Mouse (Mus musculus) hindbrain, embryonic 12.5 days (tissue): Measurements from ENCODE around the gene Zfp809. TPM values are rescaled to one million over a fixed set of nuclear protein-coding genes. Genes with fewer than 3 reads are reported as not detected.
"Not testable (repeated sequence)": the region's sequence is repeated elsewhere in the genome, so short reads cannot be mapped to it uniquely, and the experiment has no call there.

Experiments
- ATAC-seq: fragments of 200-750 bp; cut with Nextera tagmentation; 2 replicates; pipeline ENCODE4 v1.8.0; 2017; ENCODE audit warnings: moderate TSS enrichment; ENCODE audit not compliant: low FRiP score
- H3K27ac ChIP-seq: fragments of 300-500 bp; sonication (generic); 2 replicates; pipeline ENCODE4 v1.5.1; 2016; ENCODE audit warnings: mild to moderate bottlenecking
- H3K27me3 ChIP-seq: fragments of 300-500 bp; sonication (generic); 2 replicates; pipeline ENCODE4 v1.6.1; 2016; ENCODE audit warnings: mild to moderate bottlenecking
- H3K36me3 ChIP-seq: fragments of 300-500 bp; sonication (generic); 2 replicates; pipeline ENCODE4 v1.6.1; 2016; ENCODE audit warnings: mild to moderate bottlenecking
- H3K4me1 ChIP-seq: fragments of 300-500 bp; sonication (generic); 2 replicates; pipeline ENCODE4 v1.6.1; 2016
- H3K4me2 ChIP-seq: fragments of 300-500 bp; sonication (generic); replicated peaks from 2 replicates; pipeline ENCODE4 v1.6.1; 2016; ENCODE audit warnings: mild to moderate bottlenecking
- H3K4me3 ChIP-seq: fragments of 300-500 bp; sonication (generic); 2 replicates; pipeline ENCODE4 v1.5.1; 2016; ENCODE audit warnings: mild to moderate bottlenecking
- H3K9ac ChIP-seq: fragments of 300-500 bp; sonication (generic); 2 replicates; pipeline ENCODE4 v1.6.1; 2016; ENCODE audit warnings: mild to moderate bottlenecking, moderate library complexity
- H3K9me3 ChIP-seq: fragments of 300-500 bp; sonication (generic); replicated peaks from 2 replicates; pipeline ENCODE4 v1.6.1; 2016; ENCODE audit warnings: mild to moderate bottlenecking
- WGBS: fragments of 180-500 bp; shearing (Covaris S2); methylation state at CpG from one replicate; pipeline ENCODE4 v1.1.7; 2016; 5-methylcytosine and 5-hydroxymethylcytosine counted together
- polyA plus RNA-seq: library from polyadenylated mRNA; unstranded; fragments of >200 nt; fragmentation: Nextera tagmentation; extraction: Ambion mirVana; gene quantifications from 2 replicates; pipeline ENCODE4 v1.2.1, GENCODE M21; 2016

Gene Zfp809
- polyA plus RNA-seq = 10.5 and 11.5 TPM in 2 replicates

- Histone ChIP-seq H3K9ac (peak within 1 kb of the TSS; percentile 67), H3K36me3 (no peaks in the 10 kb centered on the region), H3K27ac (peak within 1 kb of the TSS; percentile 77), H3K9me3 (no peaks in the 10 kb centered on the region), H3K27me3 (no peaks in the 10 kb centered on the region), H3K4me1 (no peaks in the 10 kb centered on the region), H3K4me2 (peak within 1 kb of the TSS; percentile 60), H3K4me3 (peak within 1 kb of the TSS; percentile 64)
- 2% methylated on average over 35 of the region's 35 CpGs for WGBS
- ATAC-seq = peak; percentile 99
Measured at GRCm38 (mm10) chr9:22225581-22226388, at the start of gene Zfp809. Gene Zfp809 (plus strand): TSS chr9:22225714.

DNA sequence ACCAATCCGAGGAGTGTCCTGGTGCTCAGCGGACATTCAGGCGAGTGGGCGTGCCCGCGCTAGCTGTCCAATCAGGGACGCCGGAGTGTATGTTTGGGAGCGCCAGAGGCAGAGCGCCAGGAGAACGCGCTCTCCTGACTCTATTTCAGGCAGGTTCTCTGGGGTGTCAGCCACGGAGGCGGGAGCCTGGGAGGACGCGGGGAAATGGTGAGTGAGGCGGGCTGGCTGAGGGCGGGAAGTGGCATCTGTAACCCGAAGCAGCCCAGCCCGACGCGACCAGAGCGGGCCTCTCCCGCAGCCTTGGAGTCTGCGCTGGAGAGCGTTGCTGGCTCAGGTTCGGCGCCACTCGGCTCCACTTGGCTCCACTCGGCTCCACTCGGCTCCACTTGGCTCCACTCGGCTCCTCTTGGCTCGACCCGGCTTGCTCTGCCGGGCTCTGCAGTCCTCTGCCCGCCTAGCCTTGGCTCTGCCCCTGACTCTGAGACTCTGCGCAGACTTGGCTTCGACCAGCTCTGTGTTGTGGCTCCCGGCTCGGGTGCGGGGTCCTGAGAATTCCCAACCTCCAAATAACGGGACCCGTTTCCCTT lies 37.4 kb upstream of the Zfp809 start, which contains the start of gene Zfp872:
Gene Zfp872, plus strand, starts transcription at position 66 of the 587 bp plus-strand sequence.
- Histone ChIP-seq H3K27me3 (peaks cover 15% of the 10 kb centered on the region; the same call in 1 of the 2 replicates), H3K4me1 (peaks cover 3% of the 10 kb centered on the region; the same call in 1 of the 2 replicates), H3K27ac (no peak within 1 kb of the TSS), H3K4me3 (peak within 1 kb of the TSS; percentile 38), H3K36me3 (no peaks in the 10 kb centered on the region), H3K9ac (peak within 1 kb of the TSS; percentile 48; the same call in 1 of the 2 replicates), H3K9me3 (peaks cover 9% of the 10 kb centered on the region), H3K4me2 (peak within 1 kb of the TSS; percentile 73)
- peak; percentile 80 for ATAC-seq
- 16% methylated on average over 43 of the region's 43 CpGs for WGBS

DNA sequence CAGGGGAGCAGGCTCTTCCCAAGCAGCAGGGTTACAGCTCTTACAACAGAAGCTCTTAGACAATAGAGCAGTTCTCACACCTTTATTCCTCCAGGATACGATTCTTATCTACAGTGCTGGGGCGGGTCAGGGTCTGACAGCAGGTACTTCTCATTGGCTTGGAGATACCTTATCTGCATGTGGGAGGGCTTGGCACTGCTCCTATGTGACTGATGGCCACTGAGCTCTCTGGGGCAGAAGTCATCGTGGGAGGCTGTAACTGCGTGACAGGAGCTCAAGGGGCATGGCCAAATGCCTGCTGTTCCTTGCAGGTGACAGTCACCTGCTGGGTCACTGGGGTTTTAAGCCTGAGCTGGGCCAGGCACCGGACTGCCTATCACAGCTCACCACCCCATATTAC lies 29.1 kb upstream of the Zfp809 start:
- Histone ChIP-seq H3K27me3 (no peaks in the 10 kb centered on the region), H3K9me3 (peaks cover 26% of the 10 kb centered on the region), H3K4me1 (no peaks in the 10 kb centered on the region), H3K27ac (no peak overlapping the region), H3K36me3 (no peaks in the 10 kb centered on the region), H3K4me3 (no peak overlapping the region), H3K4me2 (no peak overlapping the region), H3K9ac (no peak overlapping the region)
- ATAC-seq = no peak
- 49% methylated on average over 5 of the region's 5 CpGs for WGBS

DNA sequence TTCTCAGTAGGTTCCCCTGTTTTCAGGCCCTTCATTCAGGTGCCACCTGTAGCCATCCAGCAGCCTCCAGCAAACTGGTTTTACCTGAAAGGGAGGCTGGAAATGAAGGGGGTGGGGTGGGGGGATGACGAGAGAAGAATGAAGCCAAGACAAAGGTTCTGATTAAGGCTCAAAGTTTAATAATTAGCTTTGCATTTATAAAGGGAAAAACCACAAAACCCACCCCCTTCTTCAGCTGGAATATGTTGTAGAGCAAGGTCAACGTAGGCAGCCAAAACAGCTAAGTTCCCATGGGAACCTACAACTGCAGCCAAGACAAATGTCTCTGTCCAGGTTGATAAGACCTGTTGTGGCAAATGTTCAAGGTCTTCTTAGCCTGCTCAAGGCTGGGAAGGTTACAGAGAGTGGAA lies 11.7 kb upstream of the Zfp809 start:
- Histone ChIP-seq H3K27ac (no peak overlapping the region), H3K9ac (no peak overlapping the region), H3K27me3 (no peaks in the 10 kb centered on the region), H3K9me3 (no peaks in the 10 kb centered on the region), H3K4me3 (no peak overlapping the region), H3K4me1 (no peaks in the 10 kb centered on the region), H3K4me2 (no peak overlapping the region), H3K36me3 (no peaks in the 10 kb centered on the region)
- ATAC-seq = no peak
- 73% methylated on average over 2 of the region's 2 CpGs for WGBS

- Histone ChIP-seq H3K4me2 (no peak overlapping the region), H3K27ac (no peak overlapping the region), H3K9ac (no peak overlapping the region), H3K9me3 (no peaks in the 10 kb centered on the region), H3K27me3 (no peaks in the 10 kb centered on the region), H3K36me3 (no peaks in the 10 kb centered on the region), H3K4me1 (no peaks in the 10 kb centered on the region), H3K4me3 (no peak overlapping the region)
- no peak for ATAC-seq
- 92% methylated on average over 2 of the region's 2 CpGs for WGBS
Measured at GRCm38 (mm10) chr9:22214549-22214948, 11.0 kb upstream of the Zfp809 start.

GRCm38 (mm10) chr9:22216705-22217104 lies 8.8 kb upstream of the Zfp809 start:
- no peak overlapping the region for H3K4me2 ChIP-seq
- H3K4me1 ChIP-seq = no peaks in the 10 kb centered on the region
- no peak for ATAC-seq
- H3K9ac ChIP-seq = no peak overlapping the region
- 54% methylated on average over 3 of the region's 3 CpGs for WGBS
- no peaks in the 10 kb centered on the region for H3K9me3 ChIP-seq
- H3K4me3 ChIP-seq = no peak overlapping the region
- no peak overlapping the region for H3K27ac ChIP-seq
- H3K36me3 ChIP-seq = no peaks in the 10 kb centered on the region
- H3K27me3 ChIP-seq = no peaks in the 10 kb centered on the region

DNA sequence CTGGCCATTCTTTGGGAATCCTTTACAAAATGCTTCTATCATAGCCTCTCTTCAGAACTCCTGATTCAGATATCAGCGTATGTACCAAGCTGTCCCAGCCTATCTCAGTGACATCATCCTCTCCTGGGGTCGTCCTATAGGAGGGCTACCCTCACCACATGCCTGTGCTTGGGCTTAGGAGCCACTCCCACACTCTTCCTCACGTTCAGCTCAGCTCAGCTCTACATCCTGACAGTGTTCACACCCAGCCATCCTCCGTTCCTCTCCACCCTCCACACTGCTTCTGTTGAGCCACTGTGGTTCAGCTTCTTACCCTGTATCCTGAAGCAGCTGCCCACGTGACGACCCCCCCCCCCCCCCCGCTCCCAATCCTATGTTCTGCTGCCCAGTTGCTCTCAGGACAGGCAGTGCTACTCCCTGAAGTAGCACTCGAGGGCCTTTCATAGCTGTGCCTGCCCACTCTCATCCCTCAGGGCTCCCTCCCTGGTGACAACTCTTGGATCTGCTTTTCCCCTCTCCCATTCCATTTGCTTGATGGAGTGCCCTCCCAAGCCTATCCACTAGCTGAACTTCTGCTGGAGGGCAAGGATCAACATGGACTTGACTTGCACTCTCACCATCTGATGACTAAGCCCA lies 7.5 kb upstream of the Zfp809 start:
- Histone ChIP-seq H3K27me3 (no peaks in the 10 kb centered on the region), H3K9ac (no peak overlapping the region), H3K4me1 (no peaks in the 10 kb centered on the region), H3K9me3 (no peaks in the 10 kb centered on the region), H3K36me3 (no peaks in the 10 kb centered on the region), H3K4me3 (no peak overlapping the region), H3K27ac (no peak overlapping the region), H3K4me2 (no peak overlapping the region)
- ATAC-seq = no peak
- WGBS = 56% methylated on average over 7 of the region's 8 CpGs

DNA sequence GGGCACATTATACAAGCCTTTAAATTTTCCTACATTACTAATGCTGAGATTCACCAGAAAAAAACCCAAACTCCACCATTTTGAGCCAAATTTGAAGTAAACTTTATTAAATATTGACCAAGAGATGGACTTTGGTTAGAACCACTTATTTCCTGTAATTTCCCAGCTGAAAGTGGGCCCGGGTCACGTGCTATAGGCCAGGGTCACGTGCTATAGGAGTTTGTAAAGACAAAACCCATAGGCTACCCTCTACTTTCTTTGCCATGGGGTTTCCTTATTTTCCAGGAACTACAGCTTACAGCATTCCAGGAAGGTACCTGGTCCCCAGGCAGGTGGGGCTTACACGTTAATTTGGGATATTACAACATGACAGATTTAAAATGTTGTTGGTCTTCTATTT lies 1.4 kb upstream of the Zfp809 start:
- H3K9ac ChIP-seq = no peak overlapping the region
- 94% methylated on average over 4 of the region's 4 CpGs for WGBS
- no peak overlapping the region for H3K4me2 ChIP-seq
- no peak overlapping the region for H3K27ac ChIP-seq
- no peaks in the 10 kb centered on the region for H3K9me3 ChIP-seq
- H3K27me3 ChIP-seq = no peaks in the 10 kb centered on the region
- ATAC-seq = no peak
- no peaks in the 10 kb centered on the region for H3K36me3 ChIP-seq
- H3K4me3 ChIP-seq = no peak overlapping the region
- no peaks in the 10 kb centered on the region for H3K4me1 ChIP-seq

DNA sequence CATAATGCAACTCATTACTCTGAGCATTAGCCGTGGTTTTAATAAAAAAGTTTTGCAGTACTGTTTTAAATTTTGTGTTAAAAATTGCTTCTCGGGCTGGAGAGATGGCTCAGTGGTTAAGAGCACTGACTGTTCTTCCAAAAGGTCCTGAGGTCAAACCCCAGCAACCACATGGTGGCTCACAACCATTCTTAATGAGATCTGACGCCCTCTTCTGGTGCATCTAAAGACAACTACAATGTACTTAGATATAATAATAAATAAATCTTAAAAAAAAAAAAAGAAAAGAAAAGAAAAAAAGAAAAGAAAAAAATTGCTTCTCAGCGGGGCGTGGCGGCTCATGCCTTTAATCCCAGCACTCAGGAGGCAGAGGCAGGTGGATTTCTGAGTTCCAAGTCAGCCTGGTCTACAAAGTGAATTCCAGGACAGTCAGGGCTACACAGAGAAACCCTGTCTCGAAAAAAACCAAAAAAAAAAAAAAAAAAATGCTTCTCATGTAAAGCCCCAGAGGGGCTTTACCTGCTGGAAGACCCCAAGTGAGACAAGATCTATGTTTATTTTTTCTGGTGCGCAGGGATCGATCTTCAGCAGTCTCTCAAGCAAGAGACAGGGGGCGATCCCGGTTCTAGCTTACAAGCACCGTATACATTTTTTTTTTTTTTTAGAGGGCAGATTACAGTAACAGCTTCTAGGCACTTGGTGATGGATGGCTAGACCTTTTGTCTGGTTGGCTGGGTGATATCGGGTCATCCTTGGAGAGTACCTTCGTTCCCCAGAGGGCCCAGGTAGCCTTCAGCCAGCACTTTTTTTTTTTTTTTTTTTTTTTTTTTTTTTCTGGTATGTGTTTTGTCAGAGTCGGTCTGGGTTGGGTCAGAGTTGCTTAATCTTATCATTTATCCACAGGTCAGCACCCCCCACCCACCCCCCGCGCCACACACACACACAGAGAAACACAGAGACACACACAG lies 694 bp upstream of the Zfp809 start:
- Histone ChIP-seq H3K9me3 (no peaks in the 10 kb centered on the region), H3K9ac (peak overlapping the region; percentile 67), H3K27ac (peak overlapping the region; percentile 77; the same call in 1 of the 2 replicates), H3K27me3 (no peaks in the 10 kb centered on the region), H3K4me1 (no peaks in the 10 kb centered on the region), H3K4me2 (peak overlapping the region; percentile 60), H3K4me3 (peak overlapping the region; percentile 64), H3K36me3 (no peaks in the 10 kb centered on the region)
- 21% methylated on average over 17 of the region's 17 CpGs for WGBS
- ATAC-seq = peak; percentile 43

DNA sequence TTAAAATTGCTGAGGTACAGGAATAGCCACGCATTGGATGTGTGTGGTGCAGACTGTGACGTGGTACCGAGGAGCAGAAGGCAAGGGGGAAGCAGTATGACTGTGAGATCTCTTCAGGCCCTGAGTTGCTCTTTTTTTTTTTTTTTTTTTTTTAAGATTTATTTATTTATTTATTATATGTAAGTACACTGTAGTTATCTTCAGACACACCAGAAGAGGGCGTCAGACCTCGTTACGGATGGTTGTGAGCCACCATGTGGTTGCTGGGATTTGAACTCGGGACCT lies 817 bp downstream of the Zfp809 start:
- not testable (repeated sequence) for H3K9me3 ChIP-seq, ATAC-seq, H3K27me3 ChIP-seq, H3K4me1 ChIP-seq, H3K36me3 ChIP-seq, H3K9ac ChIP-seq
- 69% methylated on average over 7 of the region's 7 CpGs for WGBS
- Histone ChIP-seq H3K4me3 (peak overlapping the region; percentile 64; the same call in 1 of the 2 replicates), H3K4me2 (peak overlapping the region; percentile 60), H3K27ac (0 out of 2 replicates have a peak overlapping the region, but pooled peaks have one; percentile 77)

DNA sequence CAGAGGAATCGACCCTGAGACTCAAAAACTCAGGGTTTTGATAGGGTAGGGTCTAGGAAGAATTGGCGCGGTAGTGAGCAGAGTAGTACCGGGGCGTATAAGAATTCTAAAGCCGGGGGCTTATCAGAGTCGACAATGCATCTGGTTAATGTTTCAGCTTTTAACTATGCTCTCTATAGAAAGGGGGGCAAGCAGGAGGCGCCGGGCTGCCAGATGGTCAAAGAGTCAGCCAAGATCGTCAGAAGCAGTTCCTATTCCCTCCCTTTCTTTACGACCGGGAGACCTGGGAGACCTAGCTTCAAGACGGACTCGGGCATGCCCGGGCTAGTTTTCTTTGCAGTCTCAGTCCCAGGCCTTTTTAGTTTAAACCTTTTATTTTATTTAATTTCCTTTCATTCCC lies 1.3 kb downstream of the Zfp809 start:
- Histone ChIP-seq H3K4me2 (no peak overlapping the region), H3K4me1 (no peaks in the 10 kb centered on the region), H3K27ac (no peak overlapping the region), H3K9ac (no peak overlapping the region), H3K27me3 (no peaks in the 10 kb centered on the region), H3K4me3 (no peak overlapping the region), H3K9me3 (no peaks in the 10 kb centered on the region), H3K36me3 (no peaks in the 10 kb centered on the region)
- WGBS = 85% methylated on average over 15 of the region's 15 CpGs
- ATAC-seq = no peak
